Mouse (Mus musculus) embryonic fibroblast, embryonic 13.5 days (primary cell): ENCODE measurements at regions not wholly inside any gene's neighbourhood (a gene's known extent, or its start where the extent isn't known, plus 50 kb on each side); places are given as distances from the start of the nearest gene placed in this dataset.

ENCODE experiments used
- CTCF ChIP-seq: IDR thresholded peaks from 2 replicates; pipeline ENCODE4 v1.5.1; 2011; ENCODE audit warnings: mild to moderate bottlenecking, control low read depth, low read length, moderate library complexity, borderline replicate concordance; ENCODE audit not compliant: insufficient read depth
- POLR2A ChIP-seq: IDR thresholded peaks from 2 replicates; pipeline ENCODE4 v1.6.1; 2011; ENCODE audit warnings: low read depth, mild to moderate bottlenecking, control low read depth, low read length, moderate library complexity

DNA sequence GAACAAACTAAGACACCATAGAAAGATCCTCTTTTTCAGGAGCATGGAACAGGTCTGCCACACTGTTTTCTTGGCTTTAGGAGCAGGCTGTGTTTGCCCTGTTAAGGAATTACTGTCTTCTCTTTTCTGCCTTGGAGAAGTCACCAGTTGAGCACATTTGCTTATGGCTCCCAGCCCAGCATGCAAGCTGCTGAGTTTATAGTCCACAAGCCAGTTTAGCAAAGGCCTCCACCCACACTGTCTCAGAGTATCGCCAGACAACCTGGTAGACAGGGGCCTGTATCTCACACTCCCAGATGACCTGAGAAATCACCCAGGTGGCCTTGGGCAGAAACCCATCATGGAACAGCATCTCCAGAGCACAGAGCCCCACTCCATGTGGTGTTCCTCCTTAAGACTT lies 322.1 kb downstream of the Prdm2 start:
- TF ChIP-seq CTCF: no peak
- TF ChIP-seq POLR2A: no peak
